Mouse (Mus musculus): ENCODE measurements around the gene Usp20. TPM values are rescaled to one million over a fixed set of nuclear protein-coding genes. Genes with fewer than 3 reads are reported as not detected.

Usp20 gene
- total and polyA plus RNA-seq, 2 experiments from 2014 or later = 32.5 to 36.6 TPM

DNA sequence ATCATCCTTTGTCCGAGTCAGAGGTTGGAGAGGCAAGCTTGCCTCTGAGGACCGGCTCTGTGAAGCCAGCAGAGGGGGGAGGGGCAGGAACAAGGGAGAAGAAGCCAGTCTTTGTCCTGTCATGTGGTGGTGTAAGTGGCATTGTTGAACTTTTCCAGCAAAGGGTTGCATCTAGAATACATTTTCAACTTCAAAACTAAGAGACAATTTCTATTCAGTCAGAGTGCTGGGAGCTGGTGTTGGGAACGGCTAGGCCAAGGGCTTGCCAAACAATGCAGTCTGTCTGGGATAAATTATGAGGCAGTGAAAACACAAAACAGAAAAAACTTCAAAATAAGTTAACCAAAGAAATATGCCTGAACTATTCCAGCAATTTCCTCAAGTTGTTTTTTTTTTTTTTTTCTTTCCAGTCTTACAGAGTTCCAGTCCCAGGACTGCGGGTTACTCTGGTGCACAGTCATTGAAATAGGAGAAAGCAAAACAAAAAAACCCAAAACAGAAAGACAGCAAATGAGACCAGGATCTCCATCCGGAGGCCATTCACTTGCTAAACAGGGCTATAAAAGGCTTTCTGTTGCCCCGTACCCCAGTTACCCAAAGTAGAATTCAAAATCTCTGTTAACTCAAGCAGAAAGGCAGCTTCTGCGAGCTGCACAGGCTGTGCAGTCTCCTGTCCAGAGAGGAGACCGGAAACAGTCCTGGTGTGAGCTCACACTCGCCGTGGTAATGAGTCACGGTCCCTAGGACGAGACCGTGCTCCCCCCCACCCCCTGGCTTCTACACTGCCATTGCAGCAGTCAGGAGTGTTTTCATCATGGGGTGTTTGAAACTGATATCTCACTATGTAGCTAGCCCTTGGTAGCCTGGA lies 86.4 kb downstream of the Usp20 start:
- H3K9ac ChIP-seq (replicated peaks; ENCODE audit: low read length, poor library complexity, severe bottlenecking) = no peak overlapping the region
- no peak overlapping the region for H3K4me2 ChIP-seq (ENCODE audit: low read depth, low read length, poor library complexity, severe bottlenecking)
- DNase-seq (ENCODE audit: low spot score) = peak; percentile 42
- H3K4me1 ChIP-seq (ENCODE audit: insufficient read depth, low read length) = no peaks in the 10 kb centered on the region
- TF ChIP-seq CTCF (IDR thresholded peaks at IDR 0.05) = no peak
- no peak for ATAC-seq (ENCODE audit: low FRiP score)
- H3K4me3 ChIP-seq (ENCODE audit: low read depth, low read length) = no peak overlapping the region
- H3K9me3 ChIP-seq (ENCODE audit: low read length) = no peaks in the 10 kb centered on the region
- 17% methylated on average over 13 of the region's 13 CpGs for WGBS
- peaks cover 11% of the 10 kb centered on the region for H3K36me3 ChIP-seq (ENCODE audit: insufficient read depth, low read length)
- no peaks in the 10 kb centered on the region for H3K27me3 ChIP-seq (ENCODE audit: insufficient read depth, low read length)
- peak overlapping the region; percentile 21 for H3K27ac ChIP-seq (ENCODE audit: low read depth, low read length)

DNA sequence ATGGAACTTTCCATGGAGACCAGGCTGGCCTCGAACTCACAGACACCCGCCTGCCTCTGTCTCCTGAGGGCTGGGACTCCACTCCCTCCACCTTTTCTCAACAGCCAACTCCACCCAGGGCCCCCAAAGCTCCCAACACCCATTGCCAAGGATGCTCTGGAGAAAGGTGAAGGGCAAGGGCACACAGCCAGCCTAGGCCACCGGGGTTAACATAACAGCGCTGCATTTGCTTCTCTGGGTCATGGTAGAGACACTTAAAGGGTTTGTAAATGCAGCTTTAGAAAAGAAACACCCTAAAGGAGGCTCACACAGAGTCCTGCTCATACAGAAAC lies 87.0 kb downstream of the Usp20 start:
- no peak overlapping the region for H3K27ac ChIP-seq (ENCODE audit: low read depth, low read length)
- no peaks in the 10 kb centered on the region for H3K27me3 ChIP-seq (ENCODE audit: insufficient read depth, low read length)
- no peaks in the 10 kb centered on the region for H3K9me3 ChIP-seq (ENCODE audit: low read length)
- no peak for TF ChIP-seq CTCF (IDR thresholded peaks at IDR 0.05)
- H3K9ac ChIP-seq (replicated peaks; ENCODE audit: low read length, poor library complexity, severe bottlenecking) = no peak overlapping the region
- WGBS = 70% methylated on average over 4 of the region's 4 CpGs
- ATAC-seq (ENCODE audit: low FRiP score) (no peak), DNase-seq (ENCODE audit: low spot score) (no peak)
- H3K4me2 ChIP-seq (ENCODE audit: low read depth, low read length, poor library complexity, severe bottlenecking) = no peak overlapping the region
- no peak overlapping the region for H3K4me3 ChIP-seq (ENCODE audit: low read depth, low read length)
- peaks cover 12% of the 10 kb centered on the region for H3K36me3 ChIP-seq (ENCODE audit: insufficient read depth, low read length)
- H3K4me1 ChIP-seq (ENCODE audit: insufficient read depth, low read length) = no peaks in the 10 kb centered on the region

DNA sequence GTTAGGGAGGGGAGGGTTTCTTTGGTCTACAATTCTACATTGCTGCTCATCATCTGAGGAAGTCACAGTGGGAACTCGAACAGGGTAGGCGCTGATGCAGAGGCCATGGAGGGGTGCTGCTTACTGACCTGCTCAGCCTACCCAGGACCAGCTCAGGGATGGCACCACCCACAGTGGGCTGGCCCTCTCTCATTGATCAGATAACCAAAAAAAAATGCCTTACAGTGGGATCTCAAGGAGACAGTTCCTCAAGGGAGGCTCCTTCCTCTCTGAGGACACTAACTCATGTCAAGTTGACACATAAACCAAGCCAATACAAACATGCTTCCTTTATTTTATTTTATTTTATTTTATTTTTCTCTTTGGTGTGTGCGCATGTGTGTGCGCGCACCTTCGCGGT lies 87.4 kb downstream of the Usp20 start:
- WGBS = 87% methylated on average over 7 of the region's 7 CpGs
- no peaks in the 10 kb centered on the region for H3K9me3 ChIP-seq (ENCODE audit: low read length)
- peaks cover 12% of the 10 kb centered on the region for H3K36me3 ChIP-seq (ENCODE audit: insufficient read depth, low read length)
- no peak overlapping the region for H3K4me3 ChIP-seq (ENCODE audit: low read depth, low read length)
- H3K4me2 ChIP-seq (ENCODE audit: low read depth, low read length, poor library complexity, severe bottlenecking) = no peak overlapping the region
- H3K27ac ChIP-seq (ENCODE audit: low read depth, low read length) = no peak overlapping the region
- no peaks in the 10 kb centered on the region for H3K27me3 ChIP-seq (ENCODE audit: insufficient read depth, low read length)
- TF ChIP-seq CTCF (IDR thresholded peaks at IDR 0.05) = no peak
- H3K4me1 ChIP-seq (ENCODE audit: insufficient read depth, low read length) = no peaks in the 10 kb centered on the region
- no peak overlapping the region for H3K9ac ChIP-seq (replicated peaks; ENCODE audit: low read length, poor library complexity, severe bottlenecking)
- ATAC-seq (ENCODE audit: low FRiP score) (no peak), DNase-seq (ENCODE audit: low spot score) (no peak)

Other genes with a start within 250 kb of the Usp20 start
- 2.4 TPM in 1 of 2 replicates, not detected in the other for gene 1700001O22Rik, start 178.6 kb upstream of the Usp20 start, total RNA-seq (2014; rRNA removed)
- 1.2 and 1.5 TPM in 2 replicates for gene 1700001O22Rik, start 178.6 kb upstream of the Usp20 start, polyA plus RNA-seq (2015; fragmentation: Nextera tagmentation; extraction: Ambion mirVana)
- 62.2 and 74.1 TPM in 2 replicates for gene Ntmt1, start 174.5 kb upstream of the Usp20 start, total RNA-seq (2014; rRNA removed)
- gene Ntmt1, start 174.5 kb upstream of the Usp20 start, polyA plus RNA-seq (2015; fragmentation: Nextera tagmentation; extraction: Ambion mirVana) = 90.3 and 104 TPM in 2 replicates
- gene Asb6, start 151.9 kb upstream of the Usp20 start, total RNA-seq (2014; rRNA removed) = 36.5 and 40.7 TPM in 2 replicates
- 36.1 and 39.6 TPM in 2 replicates for gene Asb6, start 151.9 kb upstream of the Usp20 start, polyA plus RNA-seq (2015; fragmentation: Nextera tagmentation; extraction: Ambion mirVana)
- 4.4 and 12.5 TPM in 2 replicates for gene Prrx2, start 147.3 kb upstream of the Usp20 start, total RNA-seq (2014; rRNA removed)
- gene Prrx2, start 147.3 kb upstream of the Usp20 start, polyA plus RNA-seq (2015; fragmentation: Nextera tagmentation; extraction: Ambion mirVana) = 3.0 and 5.1 TPM in 2 replicates
- gene Ptges, start 52.4 kb upstream of the Usp20 start, total RNA-seq (2014; rRNA removed) = 6.7 and 19.8 TPM in 2 replicates
- gene Ptges, start 52.4 kb upstream of the Usp20 start, polyA plus RNA-seq (2015; fragmentation: Nextera tagmentation; extraction: Ambion mirVana) = 8.0 and 8.5 TPM in 2 replicates
- gene Tor1b, start 29.3 kb upstream of the Usp20 start, total RNA-seq (2014; rRNA removed) = 27.1 and 28.3 TPM in 2 replicates
- 16.4 and 17.0 TPM in 2 replicates for gene Tor1b, start 29.3 kb upstream of the Usp20 start, polyA plus RNA-seq (2015; fragmentation: Nextera tagmentation; extraction: Ambion mirVana)
- 68.9 and 88.7 TPM in 2 replicates for gene Tor1a, start 14.3 kb upstream of the Usp20 start, total RNA-seq (2014; rRNA removed)
- 90.3 and 95.4 TPM in 2 replicates for gene Tor1a, start 14.3 kb upstream of the Usp20 start, polyA plus RNA-seq (2015; fragmentation: Nextera tagmentation; extraction: Ambion mirVana)
- 34.8 and 41.7 TPM in 2 replicates for gene BC005624, start 78 bp upstream of the Usp20 start, total RNA-seq (2014; rRNA removed)
- 86.7 and 93.1 TPM in 2 replicates for gene BC005624, start 78 bp upstream of the Usp20 start, polyA plus RNA-seq (2015; fragmentation: Nextera tagmentation; extraction: Ambion mirVana)
- gene Fnbp1, start 159.7 kb downstream of the Usp20 start, total RNA-seq (2014; rRNA removed) = 22.1 and 23.6 TPM in 2 replicates
- gene Fnbp1, start 159.7 kb downstream of the Usp20 start, polyA plus RNA-seq (2015; fragmentation: Nextera tagmentation; extraction: Ambion mirVana) = 25.2 and 30.7 TPM in 2 replicates
- 46.7 and 47.3 TPM in 2 replicates for gene Gpr107, start 170.0 kb downstream of the Usp20 start, total RNA-seq (2014; rRNA removed)
- gene Gpr107, start 170.0 kb downstream of the Usp20 start, polyA plus RNA-seq (2015; fragmentation: Nextera tagmentation; extraction: Ambion mirVana) = 30.9 and 31.6 TPM in 2 replicates